Mouse (Mus musculus) stomach, embryonic 14.5 days (tissue): ENCODE results near the gene Lrrn3. TPM values are rescaled to one million over a fixed set of nuclear protein-coding genes. Genes with fewer than 3 reads are reported as not detected.
A peak's percentile ranks its signal among the peaks of the same experiment; 100 is the strongest.

ENCODE experiments used
- ATAC-seq: fragments of 200-750 bp; cut with Nextera tagmentation; 2 replicates; pipeline ENCODE4 v1.8.0; 2017; ENCODE audit warnings: low read depth, moderate TSS enrichment; ENCODE audit not compliant: insufficient number of reproducible peaks, insufficient read depth, low FRiP score
- H3K27ac ChIP-seq: fragments of 300-500 bp; sonication (generic); 2 replicates; pipeline ENCODE4 v1.5.1; 2014; ENCODE audit warnings: mild to moderate bottlenecking, low read length, moderate library complexity, mixed read lengths
- H3K27me3 ChIP-seq: fragments of 300-500 bp; sonication (generic); 2 replicates; pipeline ENCODE4 v1.6.1; 2014; ENCODE audit warnings: low read length, control low read depth, mixed read lengths; ENCODE audit not compliant: control insufficient read depth, insufficient read depth
- H3K36me3 ChIP-seq: fragments of 300-500 bp; sonication (generic); 2 replicates; pipeline ENCODE4 v1.6.1; 2014; ENCODE audit warnings: mild to moderate bottlenecking, control low read depth, low read length, moderate library complexity, mixed read lengths; ENCODE audit not compliant: control insufficient read depth, insufficient read depth
- H3K4me1 ChIP-seq: fragments of 300-500 bp; sonication (generic); 2 replicates; pipeline ENCODE4 v1.6.1; 2014; ENCODE audit warnings: low read length, control low read depth, mixed read lengths; ENCODE audit not compliant: control insufficient read depth, insufficient read depth
- H3K4me2 ChIP-seq: fragments of 300-500 bp; sonication (generic); replicated peaks from 2 replicates; pipeline ENCODE4 v1.6.1; 2014; ENCODE audit warnings: low read depth, low read length, control low read depth
- H3K4me3 ChIP-seq: fragments of 300-500 bp; sonication (generic); 2 replicates; pipeline ENCODE4 v1.5.1; 2014; ENCODE audit warnings: low read depth, low read length, control low read depth
- H3K9ac ChIP-seq: fragments of 300-500 bp; sonication (generic); replicated peaks from 2 replicates; pipeline ENCODE4 v1.6.1; 2014; ENCODE audit warnings: low read depth, mild to moderate bottlenecking, control low read depth, low read length, moderate library complexity, mixed read lengths
- H3K9me3 ChIP-seq: fragments of 300-500 bp; sonication (generic); 2 replicates; pipeline ENCODE4 v1.6.1; 2016; ENCODE audit warnings: low read depth, low read length, control low read depth; ENCODE audit not compliant: control insufficient read depth
- WGBS: fragments of 180-500 bp; shearing (Covaris S2); extraction: QIAGEN DNeasy Blood & Tissue Kit; methylation state at CpG from one replicate; pipeline ENCODE4 v1.1.7; 2014; 5-methylcytosine and 5-hydroxymethylcytosine counted together
- polyA plus RNA-seq: library from polyadenylated mRNA; unstranded; fragments of >200 nt; fragmentation: Nextera tagmentation; extraction: Ambion mirVana; gene quantifications from 2 replicates; pipeline ENCODE4 v1.2.1, GENCODE M21; 2014

Lrrn3 gene
- polyA plus RNA-seq, 1 experiment from 2014 or later = 21.6 TPM

DNA sequence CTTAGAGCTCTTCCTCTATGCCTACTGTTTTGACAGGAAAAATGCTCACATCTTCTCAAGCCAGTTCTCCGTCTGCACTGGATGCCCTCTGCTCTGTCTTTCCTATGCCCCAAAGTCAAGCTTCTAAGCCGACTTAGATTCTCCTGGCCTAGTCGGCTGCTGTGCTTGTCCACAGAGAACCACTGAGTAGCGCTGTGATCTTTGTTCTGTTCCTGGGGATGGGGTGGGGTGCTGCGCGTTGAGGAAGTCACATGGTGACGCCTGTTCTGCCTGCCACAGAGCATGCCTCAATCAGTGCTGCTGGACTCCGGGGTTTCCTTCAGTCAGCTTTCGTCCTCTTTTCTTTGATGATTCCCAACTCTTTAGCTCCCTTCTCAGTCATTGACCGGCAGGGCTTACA lies 8.4 kb upstream of the Lrrn3 start:
- H3K36me3 ChIP-seq = no peaks in the 10 kb centered on the region
- ATAC-seq = no peak
- H3K27ac ChIP-seq = no peak overlapping the region
- H3K9me3 ChIP-seq = no peaks in the 10 kb centered on the region
- H3K27me3 ChIP-seq = no peaks in the 10 kb centered on the region
- no peak overlapping the region for H3K4me2 ChIP-seq
- 58% methylated on average over 10 of the region's 10 CpGs for WGBS
- H3K9ac ChIP-seq = no peak overlapping the region
- no peak overlapping the region for H3K4me3 ChIP-seq
- H3K4me1 ChIP-seq = no peaks in the 10 kb centered on the region

DNA sequence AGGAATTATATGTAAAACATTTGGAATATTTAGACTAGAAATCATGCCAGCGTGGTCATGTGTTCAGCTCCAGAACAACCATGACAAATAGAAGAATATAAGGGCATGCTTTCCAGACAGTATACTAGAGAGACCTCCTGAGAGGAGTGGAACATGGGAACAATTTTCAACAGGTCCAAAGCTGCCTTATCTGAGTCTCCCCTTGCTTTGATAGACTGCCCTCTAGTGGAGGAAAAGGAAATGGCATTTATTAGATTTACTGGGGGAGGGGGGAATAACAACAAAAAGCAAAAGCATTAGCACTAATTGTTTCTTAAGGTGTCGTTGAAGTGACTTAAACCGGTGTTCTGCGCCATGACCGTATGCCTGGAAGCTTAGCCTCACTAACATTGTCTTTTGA lies 774 bp upstream of the Lrrn3 start:
- no peak overlapping the region for H3K4me2 ChIP-seq
- ATAC-seq = peak; percentile 58; the same call in 1 of the 2 replicates
- no peaks in the 10 kb centered on the region for H3K9me3 ChIP-seq
- no peak overlapping the region for H3K9ac ChIP-seq
- 0 out of 2 replicates have a peak, but pooled peaks cover 3% of the 10 kb centered on the region for H3K4me1 ChIP-seq
- H3K27ac ChIP-seq = no peak overlapping the region
- 34% methylated on average over 5 of the region's 5 CpGs for WGBS
- no peaks in the 10 kb centered on the region for H3K27me3 ChIP-seq
- H3K36me3 ChIP-seq = no peaks in the 10 kb centered on the region
- no peak overlapping the region for H3K4me3 ChIP-seq

- WGBS = 13% methylated on average over 12 of the region's 12 CpGs
- Histone ChIP-seq H3K27me3 (no peaks in the 10 kb centered on the region), H3K9ac (no peak overlapping the region; the same call in 1 of the 2 replicates), H3K4me3 (peak overlapping the region; percentile 31), H3K27ac (no peak overlapping the region), H3K36me3 (no peaks in the 10 kb centered on the region), H3K9me3 (no peaks in the 10 kb centered on the region), H3K4me2 (peak overlapping the region; percentile 42), H3K4me1 (0 out of 2 replicates have a peak, but pooled peaks cover 3% of the 10 kb centered on the region)
- peak; percentile 82; the same call in 1 of the 2 replicates for ATAC-seq
Measured at GRCm38 (mm10) chr12:41485512-41486215, 567 bp downstream of the Lrrn3 start.

DNA sequence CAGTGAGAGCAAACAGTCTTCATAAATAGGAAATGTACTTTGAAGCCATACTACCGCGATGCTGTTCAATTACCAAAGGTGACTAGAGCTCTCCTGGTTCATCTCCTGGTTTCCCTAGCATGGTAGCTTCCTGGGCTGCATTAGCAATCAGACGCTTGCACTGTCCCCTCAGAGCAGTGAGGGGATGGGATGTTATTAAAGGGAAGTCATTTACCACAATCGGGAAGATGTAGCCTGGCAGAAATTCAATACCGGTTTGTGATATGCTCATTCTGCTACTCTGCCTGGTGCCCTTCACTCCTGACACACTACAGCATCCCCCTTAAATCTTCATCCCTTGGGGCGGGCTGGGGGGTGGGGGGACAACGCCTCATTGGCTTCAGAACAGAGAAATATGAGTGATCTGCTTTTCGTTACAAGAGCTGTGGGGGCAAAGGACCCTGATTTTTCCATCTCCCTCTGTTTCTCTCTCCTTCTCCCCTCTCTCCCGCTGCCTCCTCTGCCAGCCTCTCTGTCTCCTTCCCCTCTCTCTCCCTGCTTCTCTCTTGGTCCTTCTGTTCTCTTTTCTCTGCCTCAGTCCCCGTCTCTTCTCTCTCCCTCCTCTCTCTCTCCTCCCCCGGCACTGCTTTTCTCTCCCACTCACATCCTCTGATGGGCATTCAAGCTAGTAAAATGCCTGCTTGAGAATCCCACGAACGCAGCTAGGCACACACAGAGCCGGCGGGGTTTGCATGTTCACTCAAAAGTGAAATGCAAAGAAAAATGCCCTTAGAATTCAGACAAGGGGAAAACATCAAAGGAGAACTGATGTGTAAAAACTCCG lies 1.3 kb downstream of the Lrrn3 start:
- Histone ChIP-seq H3K9me3 (no peaks in the 10 kb centered on the region), H3K36me3 (no peaks in the 10 kb centered on the region), H3K4me1 (0 out of 2 replicates have a peak, but pooled peaks cover 3% of the 10 kb centered on the region), H3K9ac (no peak overlapping the region; the same call in 1 of the 2 replicates), H3K27me3 (no peaks in the 10 kb centered on the region), H3K27ac (0 out of 2 replicates have a peak overlapping the region, but pooled peaks have one; percentile 21), H3K4me3 (peak overlapping the region; percentile 31), H3K4me2 (peak overlapping the region; percentile 42)
- WGBS = 22% methylated on average over 16 of the region's 16 CpGs
- ATAC-seq = no peak

- WGBS = 20% methylated on average over 23 of the region's 23 CpGs
- H3K4me1 ChIP-seq = 0 out of 2 replicates have a peak, but pooled peaks cover 3% of the 10 kb centered on the region
Measured at GRCm38 (mm10) chr12:41483593-41484451, 2.4 kb downstream of the Lrrn3 start.

DNA sequence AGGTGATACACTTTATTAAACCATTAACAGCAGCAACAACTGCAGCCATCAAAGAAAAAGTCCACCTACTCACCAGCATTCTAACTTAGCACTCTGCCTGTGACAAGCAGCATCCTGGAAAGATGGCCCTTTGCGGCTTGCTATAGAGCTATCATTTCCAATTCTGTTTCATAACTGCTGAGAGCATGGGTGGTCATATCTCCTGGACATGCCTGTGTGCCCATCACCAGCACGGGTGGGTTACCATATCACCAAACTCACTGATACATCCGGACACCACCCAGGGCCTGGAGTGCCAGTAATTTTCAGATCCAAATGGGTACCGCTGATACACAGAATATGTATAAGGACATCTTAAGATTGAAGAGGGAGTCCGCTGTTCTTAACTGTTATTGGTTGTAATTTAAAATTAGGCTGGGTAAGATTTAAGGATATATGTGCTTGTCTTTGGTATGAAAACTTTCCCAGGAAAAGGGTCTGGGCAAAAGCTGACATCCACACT lies 3.1 kb downstream of the Lrrn3 start:
- Histone ChIP-seq H3K4me1 (0 out of 2 replicates have a peak, but pooled peaks cover 3% of the 10 kb centered on the region), H3K36me3 (no peaks in the 10 kb centered on the region), H3K9ac (no peak overlapping the region), H3K27me3 (no peaks in the 10 kb centered on the region), H3K9me3 (no peaks in the 10 kb centered on the region), H3K4me3 (peak overlapping the region; percentile 31), H3K4me2 (peak overlapping the region; percentile 42), H3K27ac (no peak overlapping the region)
- no peak for ATAC-seq
- 75% methylated on average over 5 of the region's 5 CpGs for WGBS

More at GRCm38 (mm10) chr12:41483593-41484451, 2.4 kb downstream of the Lrrn3 start:
- Histone ChIP-seq H3K9me3 (no peaks in the 10 kb centered on the region), H3K4me3 (peak overlapping the region; percentile 31), H3K27me3 (no peaks in the 10 kb centered on the region), H3K27ac (no peak overlapping the region), H3K4me2 (peak overlapping the region; percentile 42), H3K9ac (no peak overlapping the region), H3K36me3 (no peaks in the 10 kb centered on the region)
- ATAC-seq = no peak

GRCm38 (mm10) chr12:41481486-41481885 lies 4.7 kb downstream of the Lrrn3 start:
- 0 out of 2 replicates have a peak, but pooled peaks cover 3% of the 10 kb centered on the region for H3K4me1 ChIP-seq
- no peaks in the 10 kb centered on the region for H3K36me3 ChIP-seq
- no peak overlapping the region for H3K9ac ChIP-seq
- no peak overlapping the region for H3K4me3 ChIP-seq
- no peaks in the 10 kb centered on the region for H3K9me3 ChIP-seq
- H3K27me3 ChIP-seq = no peaks in the 10 kb centered on the region
- no peak overlapping the region for H3K4me2 ChIP-seq
- H3K27ac ChIP-seq = no peak overlapping the region
- 52% methylated on average over 2 of the region's 2 CpGs for WGBS
- ATAC-seq = no peak
